Mouse (Mus musculus) liver, embryonic 14.5 days (tissue): ENCODE results near the gene Fbxo3.
"Not testable (repeated sequence)": the region's sequence is repeated elsewhere in the genome, so short reads cannot be mapped to it uniquely, and the experiment has no call there.

Experiments used
- CTCF ChIP-seq: IDR thresholded peaks from 2 replicates; pipeline ENCODE4 v1.5.1; 2016; ENCODE audit warnings: antibody characterized with exemption, low read depth, control low read depth
- EP300 ChIP-seq: IDR thresholded peaks from 2 replicates; pipeline ENCODE4 v1.6.1; 2016; ENCODE audit warnings: antibody characterized with exemption, low read depth

DNA sequence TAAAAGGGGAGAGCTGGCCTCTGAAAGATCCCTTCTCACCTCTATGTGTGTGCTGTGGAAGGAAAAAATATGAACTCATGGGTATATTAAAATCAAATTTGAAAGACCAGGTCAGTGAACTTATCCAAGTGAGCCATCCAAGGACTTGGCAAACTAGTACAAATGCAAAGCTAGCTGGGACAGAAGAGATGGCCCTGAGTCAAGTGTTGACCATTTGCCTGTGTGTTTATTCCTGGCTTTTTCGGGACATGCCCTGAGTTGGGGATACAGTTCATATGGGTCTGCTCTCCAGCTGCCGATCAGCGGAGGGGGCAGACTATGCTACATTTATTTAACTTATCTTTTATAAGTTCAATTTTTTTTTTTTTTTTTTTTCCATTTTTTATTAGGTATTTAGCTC lies 18.7 kb upstream of the Fbxo3 start:
- TF ChIP-seq CTCF, EP300: not testable (repeated sequence)
